Mouse (Mus musculus) urinary bladder, postnatal 4 days (tissue): ENCODE results near the gene Grpel1.
A peak's percentile ranks its signal among the peaks of the same experiment; 100 is the strongest.

ENCODE experiments used
- DNase-seq, 2 experiments: peaks; one replicate each; pipeline ENCODE4 v3.0.0; 2021 to 2022; ENCODE audit warnings: low spot score in 2 of 2

The Grpel1 gene

DNA sequence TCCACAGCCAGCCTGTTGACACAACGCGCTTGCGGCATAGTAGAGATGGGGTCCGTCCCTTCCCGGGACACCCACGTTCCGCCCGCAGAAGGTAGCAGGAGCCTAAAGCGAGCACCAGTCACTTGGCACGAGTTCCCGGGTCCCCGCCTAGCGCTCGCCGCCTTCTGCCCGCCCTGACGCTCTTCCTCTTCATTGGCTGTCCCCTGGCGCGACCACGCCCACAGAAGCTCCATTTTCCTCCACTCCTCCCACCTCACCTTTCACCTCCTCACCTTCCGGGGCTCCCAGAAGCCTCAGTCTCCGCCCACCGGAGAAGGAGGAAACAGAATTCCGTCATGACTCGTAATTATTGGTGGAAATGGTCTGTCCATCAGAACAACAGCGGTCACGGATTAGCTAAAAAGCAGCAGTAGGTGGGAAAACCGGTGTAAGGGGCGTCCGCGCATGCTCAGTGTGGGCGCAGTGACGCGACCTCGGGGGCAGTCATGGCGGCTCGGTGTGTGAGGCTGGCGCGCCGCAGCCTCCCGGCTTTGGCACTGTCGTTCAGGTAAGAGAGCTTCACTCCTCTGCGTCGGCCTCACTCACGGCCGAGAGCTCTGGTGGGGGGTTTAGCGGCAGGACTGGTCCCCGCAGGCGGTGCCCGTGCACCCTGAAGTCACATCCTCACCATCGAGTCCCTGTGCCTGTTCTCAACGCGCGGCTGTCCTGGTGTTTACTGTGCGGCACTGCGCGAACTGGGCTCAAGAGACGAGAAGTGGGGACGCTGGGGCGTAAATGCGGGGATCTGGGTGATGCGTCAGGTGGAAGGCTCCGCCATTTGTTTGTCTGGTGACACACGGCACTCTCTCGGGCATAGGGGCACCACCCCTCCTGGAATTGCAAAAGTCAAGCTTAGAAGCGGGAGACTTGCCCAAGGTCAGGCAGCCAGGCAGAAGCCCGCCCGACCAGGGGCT, at the start of gene Grpel1:
Grpel1 (plus strand) TSS at position 290 of the 953 bp plus-strand sequence.
- DNase-seq, result peak; percentile 96 to 98

DNA sequence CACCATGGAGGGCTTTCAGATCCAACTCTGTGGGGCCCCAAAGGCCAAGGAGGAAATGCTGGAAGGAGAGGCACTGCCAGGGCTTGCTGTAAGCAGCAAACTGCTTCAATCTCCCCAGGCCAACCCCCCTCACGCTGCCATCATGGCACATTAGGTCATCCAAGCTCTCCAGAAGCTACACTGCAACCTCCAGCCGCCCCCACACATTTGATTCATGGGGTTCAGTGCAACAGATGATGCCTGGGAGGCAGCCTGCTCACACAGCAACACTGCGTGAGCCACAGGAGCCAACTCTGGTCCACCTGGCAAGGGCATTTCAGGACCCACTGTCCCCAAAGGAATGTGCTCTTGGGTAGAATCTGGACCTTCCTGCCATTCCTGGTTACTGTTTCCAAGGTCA, 44.9 kb upstream of the Grpel1 start:
- DNase-seq, result no peak

GRCm38 (mm10) chr5:36422689-36423088, 42.1 kb upstream of the Grpel1 start:
- DNase-seq, result no peak

GRCm38 (mm10) chr5:36424676-36425075, 40.1 kb upstream of the Grpel1 start:
- no peak for DNase-seq

DNA sequence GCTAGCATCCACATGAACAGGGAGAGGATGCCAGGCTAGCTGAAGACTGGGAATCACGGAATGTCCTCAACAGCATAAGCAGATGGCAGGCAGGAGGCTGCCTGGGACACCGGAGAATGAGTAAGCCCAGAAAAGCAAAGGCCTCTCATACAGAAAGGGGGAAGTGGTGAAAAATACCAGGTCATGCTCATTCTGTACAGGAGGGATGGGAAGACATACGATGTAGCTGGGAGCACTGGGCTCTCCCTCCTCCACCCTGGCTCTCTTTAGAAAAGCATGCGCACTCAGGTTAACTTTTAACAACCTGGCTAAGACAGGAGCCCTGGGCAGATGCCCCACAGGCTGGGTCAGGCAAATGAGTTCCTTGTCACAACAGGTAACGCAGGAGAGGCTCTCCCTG, 38.4 kb upstream of the Grpel1 start:
- no peak for DNase-seq

- DNase-seq, result no peak
These were observed 37.0 kb upstream of the Grpel1 start for GRCm38 (mm10) chr5:36427831-36428230.

GRCm38 (mm10) chr5:36429551-36429950, 35.2 kb upstream of the Grpel1 start:
- DNase-seq, result no peak

- no peak for DNase-seq
These were observed 33.1 kb upstream of the Grpel1 start for GRCm38 (mm10) chr5:36431711-36432110.

DNA sequence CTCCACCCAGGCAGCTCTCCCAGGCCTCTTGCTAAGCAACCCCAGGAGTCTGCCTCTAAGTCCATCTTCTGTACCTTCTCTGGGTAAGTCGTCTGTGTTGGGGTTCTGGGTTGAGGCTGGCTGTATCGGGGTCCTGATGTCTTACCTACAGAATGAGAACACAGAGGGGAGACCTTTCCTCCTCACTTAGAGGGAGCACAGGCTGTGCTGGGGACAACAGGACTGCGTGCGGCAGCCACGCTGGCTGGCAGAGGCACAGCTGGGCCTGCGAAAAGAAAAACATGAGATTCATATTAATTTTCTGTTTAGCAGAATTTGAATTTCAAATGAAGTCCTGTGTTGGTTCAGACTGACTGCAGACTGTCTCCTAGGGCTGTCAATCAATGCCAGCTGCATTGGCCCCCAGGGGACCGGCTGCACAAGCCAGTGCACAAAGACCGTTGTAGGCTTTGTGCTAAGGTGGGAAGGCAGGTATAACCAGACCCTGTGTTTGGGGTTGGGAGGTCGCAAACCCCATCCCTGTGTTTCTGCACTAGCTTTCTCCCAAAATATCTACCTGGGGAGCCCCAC, 30.3 kb upstream of the Grpel1 start:
- no peak for DNase-seq

DNA sequence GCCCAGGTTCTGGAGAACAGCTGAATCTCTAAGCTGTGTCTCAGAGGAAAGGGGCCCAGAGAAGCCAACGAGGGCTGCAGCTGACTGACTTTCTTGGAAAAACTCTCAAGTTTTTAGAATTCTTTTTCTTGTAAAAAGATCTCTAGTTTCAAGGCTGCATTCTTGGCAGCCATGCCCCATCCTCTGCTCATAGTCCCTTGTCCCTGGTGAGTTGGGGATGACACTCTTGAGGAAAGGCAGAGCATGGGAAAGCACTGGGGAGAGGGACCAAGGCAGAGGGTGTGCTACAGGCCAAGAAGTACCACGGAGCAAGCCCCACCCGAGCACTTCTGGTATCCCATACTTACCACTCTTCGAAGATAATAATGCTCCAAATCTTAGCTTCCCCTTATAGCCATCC, 27.9 kb upstream of the Grpel1 start:
- no peak for DNase-seq

DNA sequence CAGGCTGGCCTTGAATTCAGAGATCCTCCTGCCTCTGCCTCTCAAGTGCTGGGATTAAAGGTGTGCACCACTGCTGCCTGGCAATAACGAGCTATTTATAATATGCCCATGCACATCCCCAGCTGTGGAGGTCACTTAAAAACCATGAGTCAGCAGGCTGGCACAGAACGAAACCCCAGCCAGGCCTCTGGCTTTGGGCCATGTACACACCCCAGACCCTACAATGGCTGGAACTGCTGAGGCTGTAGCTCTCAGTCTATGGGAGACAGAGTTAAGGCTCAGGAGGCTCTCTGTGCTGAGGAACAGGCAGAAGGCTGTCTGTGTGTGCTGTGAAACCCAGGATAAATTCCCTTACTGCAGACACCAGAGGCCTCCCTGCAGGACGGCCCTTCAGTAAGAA, 24.1 kb upstream of the Grpel1 start:
- DNase-seq, result no peak

GRCm38 (mm10) chr5:36444611-36445010, 20.2 kb upstream of the Grpel1 start:
- DNase-seq, result no peak

DNA sequence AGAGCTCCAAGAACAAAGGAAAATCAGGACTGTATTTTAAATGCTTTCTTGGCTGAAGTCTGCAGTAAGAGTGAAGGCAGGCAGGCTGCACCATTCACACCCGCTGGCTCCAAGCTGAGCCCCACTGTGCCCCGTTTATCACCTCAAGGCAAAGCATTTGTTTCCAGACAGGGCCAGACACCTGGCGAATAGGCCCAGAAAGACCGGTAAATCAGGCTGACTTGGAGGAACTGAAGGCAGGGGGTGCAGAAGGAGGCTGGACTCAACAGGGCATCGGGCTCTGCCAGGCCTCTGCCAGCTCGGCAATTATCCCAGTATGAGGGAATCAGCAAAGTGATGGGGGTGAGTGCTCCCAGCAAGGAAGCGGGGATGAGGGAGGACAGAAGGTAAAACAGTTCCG, 19.8 kb upstream of the Grpel1 start:
- peak in 1 of 2 experiments; percentile 61 for DNase-seq

DNA sequence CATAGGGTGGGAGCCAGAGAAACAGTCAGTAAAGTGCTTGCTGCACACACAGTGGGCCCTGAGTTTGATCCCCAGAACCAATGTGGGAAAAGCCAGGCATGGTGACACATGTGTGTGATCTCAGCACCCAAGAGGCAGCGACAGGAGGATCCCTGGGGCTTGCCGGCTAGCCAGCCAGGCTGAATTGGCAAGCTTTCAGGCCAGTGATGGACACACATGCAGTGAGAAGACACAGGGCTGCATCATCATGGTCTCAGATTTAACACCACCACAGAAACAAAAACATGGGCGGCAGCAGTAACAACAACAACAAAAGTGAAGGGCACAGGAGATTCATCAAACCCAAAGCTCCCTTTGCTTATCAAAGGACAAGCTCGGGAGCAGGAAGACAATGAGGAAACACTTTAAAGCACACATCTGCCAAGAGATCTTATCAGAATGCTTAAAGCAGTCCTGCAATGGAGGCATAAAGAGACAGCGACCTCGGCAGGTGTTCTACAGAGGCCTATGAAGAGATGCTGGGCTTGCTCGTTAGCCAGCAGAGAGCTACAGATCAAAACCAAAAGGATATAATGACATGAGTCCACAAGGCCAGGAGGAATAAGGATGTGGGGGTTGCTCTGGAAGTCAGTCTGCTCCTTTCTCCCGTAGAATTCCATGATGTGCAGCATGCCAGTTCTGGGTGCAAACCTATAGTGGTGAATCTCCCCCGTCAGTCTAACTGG, 18.5 kb upstream of the Grpel1 start:
- no peak for DNase-seq

GRCm38 (mm10) chr5:36447872-36448271, 16.9 kb upstream of the Grpel1 start:
- no peak for DNase-seq

- DNase-seq, result no peak
These were observed 15.0 kb upstream of the Grpel1 start for GRCm38 (mm10) chr5:36449710-36450358.

GRCm38 (mm10) chr5:36451119-36451518, 13.7 kb upstream of the Grpel1 start:
- DNase-seq, result no peak

- DNase-seq, result no peak
These were observed 12.9 kb upstream of the Grpel1 start for GRCm38 (mm10) chr5:36451872-36452389.

GRCm38 (mm10) chr5:36452821-36453220, 12.0 kb upstream of the Grpel1 start:
- no peak for DNase-seq

GRCm38 (mm10) chr5:36457706-36458105, 7.1 kb upstream of the Grpel1 start:
- no peak for DNase-seq

DNA sequence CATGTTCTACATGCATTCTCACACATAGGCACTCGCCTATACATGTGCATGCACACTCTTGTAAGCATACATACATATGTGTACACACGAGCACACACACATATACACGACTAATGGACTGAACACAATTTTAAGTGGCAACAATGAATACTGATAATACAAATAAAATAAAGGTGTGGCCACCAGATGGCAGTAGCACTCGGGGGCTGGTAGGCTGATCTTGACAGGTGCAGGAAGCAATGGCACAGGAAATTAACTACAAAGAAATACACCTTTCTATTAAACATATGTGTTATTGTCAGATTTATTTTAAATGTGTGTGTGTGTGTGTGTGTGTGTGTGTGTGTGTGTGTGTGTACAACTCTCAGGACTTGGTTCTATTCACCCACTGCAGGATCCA, 5.9 kb upstream of the Grpel1 start:
- DNase-seq, result no peak

DNA sequence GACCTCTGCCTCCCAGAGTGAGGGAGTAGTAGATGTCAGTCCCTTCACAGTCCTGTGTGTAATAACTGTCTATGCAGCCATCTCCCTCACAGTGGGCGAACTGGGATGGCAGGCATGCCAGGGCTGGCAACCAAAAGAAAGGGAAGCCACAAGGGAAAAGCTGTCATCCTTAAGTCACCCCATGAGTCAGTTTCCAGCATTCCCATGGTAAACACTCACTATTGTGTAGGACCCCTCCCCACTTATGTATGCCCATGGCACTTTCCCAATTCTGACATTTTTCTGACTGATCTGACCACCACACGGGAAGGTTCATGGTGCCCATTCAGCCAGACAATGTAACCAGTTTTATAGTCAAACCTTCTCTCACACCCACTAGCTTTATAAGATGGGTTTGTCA, 4.1 kb upstream of the Grpel1 start:
- no peak for DNase-seq
